Mouse (Mus musculus): ENCODE measurements at regions not wholly inside any gene's neighbourhood (a gene's known extent, or its start where the extent isn't known, plus 50 kb on each side); places are given as distances from the start of the nearest gene placed in this dataset.

DNA sequence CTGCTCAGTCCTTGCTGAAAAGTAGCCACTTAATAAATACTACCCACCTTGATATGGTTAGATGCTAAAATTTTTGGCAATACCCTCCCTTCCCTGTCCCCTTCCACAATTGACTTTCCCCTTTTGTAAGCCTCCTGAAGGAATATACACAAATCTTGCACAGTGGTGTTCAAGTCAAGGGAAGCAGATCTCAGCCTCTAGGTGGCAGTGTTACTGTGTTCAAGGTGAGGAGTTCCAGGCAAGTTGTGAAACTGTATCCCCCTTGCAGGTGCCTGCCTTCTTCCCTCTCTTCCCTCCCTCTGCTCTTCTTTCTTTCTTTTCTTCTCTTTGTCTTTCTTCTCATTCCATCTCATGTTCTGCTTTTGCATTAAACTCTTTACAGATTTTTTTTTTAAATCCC is 239.1 kb downstream of the Sec16b start:
- Histone ChIP-seq H3K4me3 (ENCODE audit: low read depth, low read length) (no peak overlapping the region), H3K27me3 (ENCODE audit: insufficient read depth, low read length) (no peaks in the 10 kb centered on the region), H3K4me1 (ENCODE audit: insufficient read depth) (peaks cover 6% of the 10 kb centered on the region; the same call in 1 of the 2 replicates), H3K4me2 (ENCODE audit: low read depth) (no peak overlapping the region), H3K9me3 (ENCODE audit: low read length) (no peaks in the 10 kb centered on the region), H3K36me3 (ENCODE audit: insufficient read depth) (no peaks in the 10 kb centered on the region), H3K9ac (no peak overlapping the region), H3K27ac (ENCODE audit: low read depth, low read length) (no peak overlapping the region)
- ATAC-seq (peak; percentile 89), DNase-seq (peak; percentile 91)
- peak; percentile 91 for TF ChIP-seq CTCF (IDR thresholded peaks at IDR 0.05; ENCODE audit: low read depth)

DNA sequence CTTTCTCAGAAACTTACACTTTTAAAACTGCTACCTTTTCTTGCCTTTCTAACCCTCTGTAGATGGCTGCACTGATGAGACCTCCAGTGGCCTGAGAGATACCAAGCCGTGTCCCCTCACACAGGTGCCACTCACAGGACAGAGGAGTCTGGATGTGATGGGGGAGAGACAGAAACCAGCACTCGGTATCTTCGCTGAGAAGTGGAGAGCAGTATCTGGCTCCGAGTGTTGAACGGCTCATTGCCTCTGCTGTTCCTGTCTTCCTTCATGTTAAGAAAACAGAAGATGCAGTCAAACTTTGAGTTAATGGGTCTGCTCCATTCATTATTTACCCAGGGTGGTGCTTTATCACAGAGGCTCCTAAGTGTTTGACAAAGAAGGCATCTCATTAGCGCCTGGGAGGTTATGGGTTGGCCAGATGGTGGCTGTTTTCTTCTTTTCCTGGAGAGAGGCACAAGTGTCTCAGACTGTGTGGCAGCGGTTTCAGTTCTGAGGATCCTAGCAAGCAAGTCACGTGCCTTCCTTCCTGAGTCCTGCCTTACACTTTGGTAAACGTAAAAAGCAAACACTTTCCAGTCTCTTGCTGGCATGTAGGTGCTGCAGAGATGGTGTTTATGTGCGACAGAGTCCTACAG is 248.6 kb downstream of the Sec16b start:
- no peak overlapping the region for H3K9ac ChIP-seq
- no peak for TF ChIP-seq CTCF (IDR thresholded peaks at IDR 0.05; ENCODE audit: low read depth)
- no peak overlapping the region for H3K4me2 ChIP-seq (ENCODE audit: low read depth)
- H3K36me3 ChIP-seq (ENCODE audit: insufficient read depth) = no peaks in the 10 kb centered on the region
- no peaks in the 10 kb centered on the region for H3K27me3 ChIP-seq (ENCODE audit: insufficient read depth, low read length)
- ATAC-seq = peak; percentile 50
- 35% methylated on average over 10 of the region's 10 CpGs for WGBS
- H3K9me3 ChIP-seq (ENCODE audit: low read length) = no peaks in the 10 kb centered on the region
- DNase-seq = peak; percentile 16
- no peak overlapping the region for H3K4me3 ChIP-seq (ENCODE audit: low read depth, low read length)
- H3K27ac ChIP-seq (ENCODE audit: low read depth, low read length) = no peak overlapping the region
- no peaks in the 10 kb centered on the region for H3K4me1 ChIP-seq (ENCODE audit: insufficient read depth)

DNA sequence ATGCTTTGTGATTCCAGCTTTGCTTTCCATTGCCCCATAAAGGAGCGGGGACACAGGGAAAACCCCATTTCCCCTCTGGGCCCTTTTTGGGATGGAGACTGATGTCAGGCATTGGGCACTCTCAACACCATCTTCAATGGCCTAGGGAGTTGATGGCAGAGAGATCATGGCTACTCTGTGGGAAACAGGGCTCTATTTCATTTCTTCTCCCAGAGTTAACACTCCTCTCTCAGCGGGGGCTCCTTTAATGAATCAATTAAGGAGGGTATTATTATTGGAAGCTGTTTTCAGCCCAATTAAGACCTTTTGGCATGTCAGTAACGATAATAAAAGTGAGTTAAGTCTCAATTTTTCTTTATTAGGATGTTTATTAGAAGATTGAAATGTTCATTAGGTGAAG is 250.4 kb downstream of the Sec16b start:
- WGBS = 25% methylated on average over 3 of the region's 3 CpGs
- Histone ChIP-seq H3K9me3 (ENCODE audit: low read length) (no peaks in the 10 kb centered on the region), H3K9ac (no peak overlapping the region), H3K4me2 (ENCODE audit: low read depth) (no peak overlapping the region), H3K27me3 (ENCODE audit: insufficient read depth, low read length) (no peaks in the 10 kb centered on the region), H3K4me1 (ENCODE audit: insufficient read depth) (no peaks in the 10 kb centered on the region), H3K4me3 (ENCODE audit: low read depth, low read length) (no peak overlapping the region), H3K36me3 (ENCODE audit: insufficient read depth) (no peaks in the 10 kb centered on the region), H3K27ac (ENCODE audit: low read depth, low read length) (no peak overlapping the region)
- TF ChIP-seq CTCF (IDR thresholded peaks at IDR 0.05; ENCODE audit: low read depth) = no peak
- DNase-seq = no peak
- no peak for ATAC-seq

DNA sequence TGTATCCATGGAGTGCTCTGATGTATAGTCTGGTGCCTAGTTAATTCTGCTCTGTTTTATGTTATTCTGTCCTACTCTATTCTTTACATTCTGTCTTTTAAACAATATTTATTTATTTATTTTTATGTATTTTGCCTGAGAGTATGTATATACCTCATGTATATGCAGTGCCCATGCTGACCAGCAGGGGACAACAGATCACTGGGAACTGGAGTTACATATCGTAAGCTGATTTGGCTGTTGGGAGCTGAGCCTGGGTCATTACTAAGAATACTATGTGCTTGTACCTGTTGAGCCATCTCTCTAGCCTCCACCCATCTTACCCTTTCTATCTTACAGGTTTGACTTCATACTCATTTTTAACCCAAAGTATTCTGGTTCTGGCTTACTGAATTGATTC is 251.8 kb downstream of the Sec16b start:
- Histone ChIP-seq H3K9me3 (ENCODE audit: low read length) (no peaks in the 10 kb centered on the region), H3K27ac (ENCODE audit: low read depth, low read length) (no peak overlapping the region), H3K9ac (no peak overlapping the region), H3K27me3 (ENCODE audit: insufficient read depth, low read length) (no peaks in the 10 kb centered on the region), H3K4me3 (ENCODE audit: low read depth, low read length) (no peak overlapping the region), H3K4me2 (ENCODE audit: low read depth) (no peak overlapping the region), H3K4me1 (ENCODE audit: insufficient read depth) (no peaks in the 10 kb centered on the region), H3K36me3 (ENCODE audit: insufficient read depth) (no peaks in the 10 kb centered on the region)
- WGBS = 95% methylated on average over 1 of the region's 1 CpGs
- DNase-seq (no peak), ATAC-seq (no peak)
- peak; percentile 46 for TF ChIP-seq CTCF (IDR thresholded peaks at IDR 0.05; ENCODE audit: low read depth)

DNA sequence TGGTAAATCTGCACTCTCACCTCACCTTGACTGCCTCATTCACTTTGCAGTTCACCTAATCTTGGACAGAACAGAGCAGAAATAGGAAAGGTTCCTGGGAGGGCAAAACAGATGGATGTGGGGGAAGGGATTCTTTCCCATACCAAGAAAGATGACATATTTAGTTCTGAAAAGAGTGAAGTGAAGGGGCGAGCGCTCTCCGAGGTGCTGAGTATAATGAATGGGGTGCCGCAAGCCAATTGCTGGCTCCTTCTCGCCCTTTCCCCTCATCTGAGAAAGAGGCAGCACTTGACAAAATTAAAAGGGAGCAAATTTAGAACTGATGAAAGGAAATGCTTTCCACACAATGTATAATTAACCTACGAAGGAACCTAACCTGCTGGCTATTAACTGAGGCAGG is 261.7 kb downstream of the Sec16b start:
- DNase-seq (no peak), ATAC-seq (peak; percentile 12; the same call in 1 of the 2 replicates)
- no peak overlapping the region for H3K9ac ChIP-seq

DNA sequence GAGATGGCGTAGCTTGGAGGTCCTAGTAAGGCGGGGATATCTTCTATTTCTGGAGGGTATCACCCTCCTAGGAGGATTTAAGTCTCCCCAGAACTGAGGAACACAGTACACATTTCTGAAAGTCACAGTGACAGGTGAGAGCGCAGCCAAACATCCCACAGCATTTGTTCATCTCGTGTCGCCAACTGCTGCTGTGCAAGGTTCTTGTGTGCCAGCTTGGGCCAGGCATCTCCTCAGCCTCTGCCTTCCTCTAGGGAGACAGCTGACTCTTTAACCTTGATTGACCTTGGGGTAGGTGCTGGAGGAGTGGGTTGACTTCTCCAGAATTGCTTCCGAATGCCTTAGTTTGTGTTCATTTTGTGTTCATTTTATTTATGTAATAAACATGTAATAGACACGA is 291.2 kb downstream of the Sec16b start:
- TF ChIP-seq CTCF (IDR thresholded peaks at IDR 0.05; ENCODE audit: low read depth) = no peak
- ATAC-seq = no peak
- WGBS = 90% methylated on average over 7 of the region's 7 CpGs

More for the DNA sequence above, 261.7 kb downstream of the Sec16b start:
- Histone ChIP-seq H3K4me3 (ENCODE audit: low read depth, low read length) (no peak overlapping the region), H3K27ac (ENCODE audit: low read depth, low read length) (no peak overlapping the region), H3K4me2 (ENCODE audit: low read depth) (no peak overlapping the region), H3K27me3 (ENCODE audit: insufficient read depth, low read length) (no peaks in the 10 kb centered on the region), H3K9me3 (ENCODE audit: low read length) (no peaks in the 10 kb centered on the region), H3K4me1 (ENCODE audit: insufficient read depth) (no peaks in the 10 kb centered on the region), H3K36me3 (ENCODE audit: insufficient read depth) (no peaks in the 10 kb centered on the region)
- WGBS = 34% methylated on average over 6 of the region's 6 CpGs
- TF ChIP-seq CTCF (IDR thresholded peaks at IDR 0.05; ENCODE audit: low read depth) = no peak

DNA sequence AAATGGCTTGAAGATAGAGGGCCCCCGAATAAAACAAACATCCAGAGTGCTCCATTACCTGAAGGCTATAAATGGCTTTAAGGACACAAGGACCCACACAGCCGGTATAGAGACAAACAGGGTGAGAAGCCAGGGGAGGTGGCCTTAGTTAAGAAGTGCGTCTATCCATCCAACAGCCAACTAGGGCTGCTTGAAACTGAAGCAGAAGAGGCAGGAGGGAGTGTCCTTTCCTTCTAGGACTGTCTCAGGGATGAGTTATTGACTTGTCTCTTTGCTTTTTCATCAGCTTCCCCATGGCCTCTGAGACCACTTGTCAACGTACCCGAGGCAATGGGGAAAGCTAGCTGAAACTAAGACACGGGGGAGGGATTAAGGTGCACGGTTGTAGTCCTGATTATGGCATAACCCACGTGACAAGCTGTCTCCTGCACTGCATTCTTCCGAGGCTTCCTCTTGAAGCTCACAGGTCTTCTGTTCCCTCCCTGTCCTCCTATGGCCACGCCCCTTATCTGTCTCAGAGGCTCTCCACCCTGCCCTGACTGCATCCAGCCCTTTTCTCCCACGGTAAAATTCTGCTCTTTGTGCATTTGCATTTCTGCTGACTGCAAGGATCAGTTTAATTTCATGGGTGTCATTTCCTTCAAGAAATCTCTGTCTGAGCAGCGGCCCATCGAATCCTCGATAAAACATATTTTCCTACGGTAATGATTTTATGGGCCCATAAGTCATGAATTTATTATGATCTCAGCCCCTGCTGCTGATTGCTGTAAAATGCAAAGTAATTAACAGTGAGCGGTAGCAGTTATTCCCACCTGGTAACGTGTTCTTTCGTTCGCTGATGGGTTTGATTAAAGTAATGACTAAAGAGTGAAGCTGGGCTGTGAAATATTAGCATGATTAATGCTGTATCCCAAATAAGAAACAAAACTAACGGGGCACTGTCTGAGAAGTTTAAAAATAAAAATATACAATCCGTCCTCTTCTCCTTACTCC is 292.3 kb downstream of the Sec16b start:
- no peak for TF ChIP-seq CTCF (IDR thresholded peaks at IDR 0.05; ENCODE audit: low read depth)
- Histone ChIP-seq H3K4me1 (ENCODE audit: insufficient read depth) (no peaks in the 10 kb centered on the region), H3K4me2 (ENCODE audit: low read depth) (peak overlapping the region; percentile 21; the same call in 1 of the 2 replicates), H3K4me3 (ENCODE audit: low read depth, low read length) (no peak overlapping the region), H3K9me3 (ENCODE audit: low read length) (no peaks in the 10 kb centered on the region), H3K9ac (no peak overlapping the region), H3K27me3 (ENCODE audit: insufficient read depth, low read length) (no peaks in the 10 kb centered on the region), H3K27ac (ENCODE audit: low read depth, low read length) (no peak overlapping the region), H3K36me3 (ENCODE audit: insufficient read depth) (no peaks in the 10 kb centered on the region)
- WGBS = 50% methylated on average over 21 of the region's 21 CpGs
- DNase-seq (peak; percentile 17), ATAC-seq (peak; percentile 40; the same call in 1 of the 2 replicates)

More for the DNA sequence above, 291.2 kb downstream of the Sec16b start:
- Histone ChIP-seq H3K9me3 (ENCODE audit: low read length) (no peaks in the 10 kb centered on the region), H3K4me2 (ENCODE audit: low read depth) (no peak overlapping the region), H3K9ac (no peak overlapping the region), H3K4me3 (ENCODE audit: low read depth, low read length) (no peak overlapping the region), H3K36me3 (ENCODE audit: insufficient read depth) (no peaks in the 10 kb centered on the region), H3K27me3 (ENCODE audit: insufficient read depth, low read length) (no peaks in the 10 kb centered on the region), H3K4me1 (ENCODE audit: insufficient read depth) (no peaks in the 10 kb centered on the region), H3K27ac (ENCODE audit: low read depth, low read length) (no peak overlapping the region)
- DNase-seq = no peak
